9 mouse cellular contexts compared by ENCODE assay signal in the genomic region with DNA sequence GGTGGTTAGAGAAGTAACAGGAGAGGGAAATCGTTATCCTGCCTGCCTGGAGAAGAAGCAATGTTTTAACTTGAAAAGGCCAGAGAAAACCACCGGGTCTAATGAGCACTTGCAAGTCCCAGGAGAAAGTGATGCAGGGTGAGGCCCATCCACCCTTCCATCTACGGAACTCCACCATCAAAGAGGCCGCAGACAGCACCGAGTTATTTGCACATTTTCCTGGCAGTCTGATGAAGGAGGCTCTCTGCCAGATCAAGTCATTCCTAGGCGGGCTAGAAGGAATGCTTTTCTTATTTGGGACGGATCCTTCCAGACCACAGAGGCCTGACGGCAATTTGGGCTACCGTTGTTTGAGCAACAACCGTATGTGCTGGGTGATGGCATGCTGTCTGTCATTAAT. TPM values are rescaled to one million over a fixed set of nuclear protein-coding genes. Genes with fewer than 3 reads are reported as not detected.
A peak's percentile ranks its signal among the peaks of the same experiment; 100 is the strongest.
DNase-seq lines count a peak whose midpoint lies in the region; ATAC-seq and TF ChIP-seq lines count a peak whose summit lies in the region.
"Had no signal": no experiment of that assay in that cellular context is flagged by ENCODE, and none has a peak within 500 bp of the region (broad histone marks: within the 10 kb centered on the region; RNA-seq: fewer than 3 reads in every experiment).

No protein-coding gene starts in this region.

- peak overlapping the region; percentile 10; the same call in 1 of the 2 replicates for H3K27ac ChIP-seq in heart, embryonic 10.5 days
- H3K27ac ChIP-seq in heart, embryonic 11.5 days (ENCODE audit: low read depth, low read length): no peak overlapping the region
- H3K27ac ChIP-seq in midbrain, embryonic 11.5 days (ENCODE audit: low read depth, low read length): no peak overlapping the region
- no peak overlapping the region for H3K27ac ChIP-seq in midbrain, embryonic 16.5 days (ENCODE audit: low read length)
- peak overlapping the region; percentile 20; the same call in 1 of the 2 replicates for H3K27ac ChIP-seq in bone marrow macrophage, adult 2 months (ENCODE audit: insufficient read depth, low read depth, low read length)
- 0 out of 2 replicates have a peak overlapping the region, but pooled peaks have one; percentile 39 for H3K27ac ChIP-seq in limb, embryonic 15.5 days

- WGBS in heart, embryonic 10.5 days: 83% methylated on average over 10 of the region's 10 CpGs
- WGBS in heart, embryonic 11.5 days (ENCODE audit: insufficient replicate concordance): 70% methylated on average over 10 of the region's 10 CpGs
- WGBS in midbrain, embryonic 11.5 days: 82% methylated on average over 10 of the region's 10 CpGs
- WGBS in midbrain, embryonic 16.5 days: 66% methylated on average over 10 of the region's 10 CpGs
- WGBS in limb, embryonic 15.5 days: 22% methylated on average over 10 of the region's 10 CpGs

- peaks cover 46% of the 10 kb centered on the region for H3K4me1 ChIP-seq in heart, embryonic 10.5 days
- peaks cover 21% of the 10 kb centered on the region for H3K4me1 ChIP-seq in heart, embryonic 11.5 days (ENCODE audit: control insufficient read depth, insufficient read depth, low read length)
- no peaks in the 10 kb centered on the region; the same call in 1 of the 2 replicates for H3K4me1 ChIP-seq in midbrain, embryonic 11.5 days (ENCODE audit: control insufficient read depth, insufficient read depth, low read length)
- H3K4me1 ChIP-seq in midbrain, embryonic 16.5 days (ENCODE audit: control insufficient read depth, insufficient read depth, low read length): no peaks in the 10 kb centered on the region; the same call in 1 of the 2 replicates
- peaks cover 15% of the 10 kb centered on the region for H3K4me1 ChIP-seq in bone marrow macrophage, adult 2 months (ENCODE audit: control insufficient read depth, insufficient read depth, low read length)
- peaks cover 40% of the 10 kb centered on the region for H3K4me1 ChIP-seq in limb, embryonic 15.5 days

- no peak overlapping the region for H3K9ac ChIP-seq in heart, embryonic 11.5 days (ENCODE audit: low read depth, low read length)
- no peak overlapping the region for H3K9ac ChIP-seq in midbrain, embryonic 11.5 days (ENCODE audit: low read length)
- no peak overlapping the region for H3K9ac ChIP-seq in midbrain, embryonic 16.5 days (ENCODE audit: low read depth, low read length)
- H3K9ac ChIP-seq in limb, embryonic 15.5 days: no peak overlapping the region

- 0 out of 2 replicates have a peak, but pooled peaks cover 14% of the 10 kb centered on the region for H3K36me3 ChIP-seq in heart, embryonic 10.5 days
- H3K36me3 ChIP-seq in heart, embryonic 11.5 days (ENCODE audit: control insufficient read depth, insufficient read depth, low read length): no peaks in the 10 kb centered on the region
- no peaks in the 10 kb centered on the region for H3K36me3 ChIP-seq in midbrain, embryonic 11.5 days (ENCODE audit: control insufficient read depth, insufficient read depth, low read length)
- H3K36me3 ChIP-seq in midbrain, embryonic 16.5 days (ENCODE audit: control insufficient read depth, insufficient read depth, low read length): no peaks in the 10 kb centered on the region
- no peaks in the 10 kb centered on the region for H3K36me3 ChIP-seq in limb, embryonic 15.5 days

- no peak for ATAC-seq in heart, embryonic 11.5 days (replicated peaks; ENCODE audit: insufficient number of reproducible peaks, low FRiP score, low TSS enrichment)
- no peak for ATAC-seq in midbrain, embryonic 11.5 days (ENCODE audit: low FRiP score)
- no peak for ATAC-seq in midbrain, embryonic 16.5 days
- ATAC-seq in limb, embryonic 15.5 days (ENCODE audit: insufficient number of reproducible peaks, low FRiP score, low TSS enrichment, low read depth): 0 out of 2 replicates have a peak, but pooled peaks have one; percentile 31
- no peak for ATAC-seq in monocyte, adult 5-6 weeks (replicated peaks; ENCODE audit: insufficient number of reproducible peaks, low FRiP score, low TSS enrichment, poor library complexity, severe bottlenecking)

- no peak for TF ChIP-seq POLR2A in bone marrow macrophage, adult 2 months (IDR thresholded peaks at IDR 0.05; ENCODE audit: borderline replicate concordance, low read depth, low read length)

- no peak overlapping the region for H3K4me2 ChIP-seq in heart, embryonic 11.5 days
- no peak overlapping the region for H3K4me2 ChIP-seq in midbrain, embryonic 11.5 days
- H3K4me2 ChIP-seq in midbrain, embryonic 16.5 days (ENCODE audit: low read length): no peak overlapping the region
- no peak overlapping the region for H3K4me2 ChIP-seq in limb, embryonic 15.5 days

- TF ChIP-seq CTCF in bone marrow macrophage, adult 2 months (IDR thresholded peaks at IDR 0.05; ENCODE audit: low read depth, low read length): no peak

- no peak overlapping the region for H3K4me3 ChIP-seq in heart, embryonic 10.5 days
- no peak overlapping the region for H3K4me3 ChIP-seq in heart, embryonic 11.5 days (ENCODE audit: low read depth, low read length)
- no peak overlapping the region for H3K4me3 ChIP-seq in midbrain, embryonic 11.5 days (ENCODE audit: low read depth, low read length)
- H3K4me3 ChIP-seq in midbrain, embryonic 16.5 days (ENCODE audit: low read depth, low read length): no peak overlapping the region
- no peak overlapping the region for H3K4me3 ChIP-seq in bone marrow macrophage, adult 2 months (ENCODE audit: insufficient read depth, low read length)
- no peak overlapping the region for H3K4me3 ChIP-seq in limb, embryonic 15.5 days

- no peaks in the 10 kb centered on the region for H3K27me3 ChIP-seq in heart, embryonic 10.5 days (ENCODE audit: insufficient read depth, poor library complexity, severe bottlenecking)
- no peaks in the 10 kb centered on the region for H3K27me3 ChIP-seq in heart, embryonic 11.5 days (ENCODE audit: control insufficient read depth, insufficient read depth, low read length)
- no peaks in the 10 kb centered on the region for H3K27me3 ChIP-seq in midbrain, embryonic 11.5 days (ENCODE audit: control insufficient read depth, insufficient read depth, low read length)
- H3K27me3 ChIP-seq in midbrain, embryonic 16.5 days (ENCODE audit: control insufficient read depth, insufficient read depth, low read depth, low read length): no peaks in the 10 kb centered on the region
- H3K27me3 ChIP-seq in limb, embryonic 15.5 days: no peaks in the 10 kb centered on the region

- no peak for DNase-seq in heart, embryonic 10.5 days (ENCODE audit: low spot score)
- DNase-seq in midbrain, embryonic 11.5 days (ENCODE audit: low spot score, missing footprints): peak; percentile 56
- DNase-seq in frontal cortex, postnatal 25 days (ENCODE audit: low spot score in 2 of 2): no peak
- DNase-seq: cerebellum, adult 18-20 months had no signal

- H3K9me3 ChIP-seq in heart, embryonic 10.5 days: no peaks in the 10 kb centered on the region
- no peaks in the 10 kb centered on the region for H3K9me3 ChIP-seq in heart, embryonic 11.5 days (replicated peaks; ENCODE audit: control insufficient read depth, low read length)
- H3K9me3 ChIP-seq in midbrain, embryonic 11.5 days (ENCODE audit: control insufficient read depth, low read length): no peaks in the 10 kb centered on the region
- no peaks in the 10 kb centered on the region for H3K9me3 ChIP-seq in midbrain, embryonic 16.5 days (replicated peaks; ENCODE audit: control insufficient read depth, low read length, poor library complexity, severe bottlenecking)
- H3K9me3 ChIP-seq in limb, embryonic 15.5 days: no peaks in the 10 kb centered on the region

RNA-seq across cellular contexts. Expression of gene Rassf5, which starts 44.5 kb away (rescaled TPM):
- polyA plus RNA-seq in heart, embryonic 10.5 days (2016; fragmentation: Nextera tagmentation; extraction: Ambion mirVana): 44.4 and 64.0 TPM in 2 replicates
- 38.1 and 39.1 TPM in 2 replicates for polyA plus RNA-seq in heart, embryonic 11.5 days (2014; fragmentation: Nextera tagmentation; extraction: Ambion mirVana)
- 0.52 and 1.00 TPM in 2 replicates for polyA plus RNA-seq in midbrain, embryonic 11.5 days (2014; fragmentation: Nextera tagmentation; extraction: Ambion mirVana)
- polyA plus RNA-seq in midbrain, embryonic 16.5 days (2015; fragmentation: Nextera tagmentation; extraction: Ambion mirVana): 3.4 and 4.0 TPM in 2 replicates
- polyA plus RNA-seq in bone marrow macrophage, adult 2 months (2012; ENCODE audit: insufficient read depth, insufficient read length, missing spikeins): 49.4 and 49.6 TPM in 2 replicates
- polyA plus RNA-seq in limb, embryonic 15.5 days (2015; fragmentation: Nextera tagmentation; extraction: Ambion mirVana): 6.1 and 6.3 TPM in 2 replicates
- total RNA-seq in monocyte, adult 5-6 weeks (2017): 231 to 259 TPM (median 238 TPM) in 3 replicates

RNA-seq across cellular contexts. Expression of gene Eif2d, which starts 47.6 kb away (rescaled TPM):
- 54.8 and 62.9 TPM in 2 replicates for polyA plus RNA-seq in heart, embryonic 10.5 days (2016; fragmentation: Nextera tagmentation; extraction: Ambion mirVana)
- polyA plus RNA-seq in heart, embryonic 11.5 days (2014; fragmentation: Nextera tagmentation; extraction: Ambion mirVana): 50.7 and 51.5 TPM in 2 replicates
- 55.7 and 56.7 TPM in 2 replicates for polyA plus RNA-seq in midbrain, embryonic 11.5 days (2014; fragmentation: Nextera tagmentation; extraction: Ambion mirVana)
- polyA plus RNA-seq in midbrain, embryonic 16.5 days (2015; fragmentation: Nextera tagmentation; extraction: Ambion mirVana): 46.8 and 51.1 TPM in 2 replicates
- 20.5 and 23.2 TPM in 2 replicates for polyA plus RNA-seq in bone marrow macrophage, adult 2 months (2012; ENCODE audit: insufficient read depth, insufficient read length, missing spikeins)
- polyA plus RNA-seq in limb, embryonic 15.5 days (2015; fragmentation: Nextera tagmentation; extraction: Ambion mirVana): 60.5 and 61.4 TPM in 2 replicates
- 4.0 to 11.8 TPM (median 9.0 TPM) in 3 replicates for total RNA-seq in monocyte, adult 5-6 weeks (2017)

Comparison
In these comparisons a context has a peak if more than half of its experiments do, and no peak if none do; other contexts are left out.
1. H3K27ac ChIP-seq: peak in heart, embryonic 10.5 days (single experiment), bone marrow macrophage, adult 2 months (single experiment) and limb, embryonic 15.5 days (single experiment); none in heart, embryonic 11.5 days (single experiment), midbrain, embryonic 11.5 days (single experiment) and midbrain, embryonic 16.5 days (single experiment).